Mouse (Mus musculus) heart, postnatal 25 days (tissue): Measurements from ENCODE around the gene H2-D1. TPM values are rescaled to one million over a fixed set of nuclear protein-coding genes. Genes with fewer than 3 reads are reported as not detected.
"Not testable (repeated sequence)": the region's sequence is repeated elsewhere in the genome, so short reads cannot be mapped to it uniquely, and the experiment has no call there.

Source experiments
- DNase-seq: peaks from one replicate; pipeline ENCODE4 v3.0.0; 2022; ENCODE audit warnings: low spot score
- intact Hi-C: fragments of 180-260 bp; cut with DNase I; formaldehyde crosslinking; loops from one replicate; pipeline ENCODE4 v1.15.1; 2025
- total RNA-seq, 2 experiments: library from RNA; stranded (reverse); gene quantifications; 2 replicates each; pipeline ENCODE4 v1.2.3; 2021

The H2-D1 gene
- 10 to 100 TPM; 84.3 to 89.6 TPM for total RNA-seq

DNA sequence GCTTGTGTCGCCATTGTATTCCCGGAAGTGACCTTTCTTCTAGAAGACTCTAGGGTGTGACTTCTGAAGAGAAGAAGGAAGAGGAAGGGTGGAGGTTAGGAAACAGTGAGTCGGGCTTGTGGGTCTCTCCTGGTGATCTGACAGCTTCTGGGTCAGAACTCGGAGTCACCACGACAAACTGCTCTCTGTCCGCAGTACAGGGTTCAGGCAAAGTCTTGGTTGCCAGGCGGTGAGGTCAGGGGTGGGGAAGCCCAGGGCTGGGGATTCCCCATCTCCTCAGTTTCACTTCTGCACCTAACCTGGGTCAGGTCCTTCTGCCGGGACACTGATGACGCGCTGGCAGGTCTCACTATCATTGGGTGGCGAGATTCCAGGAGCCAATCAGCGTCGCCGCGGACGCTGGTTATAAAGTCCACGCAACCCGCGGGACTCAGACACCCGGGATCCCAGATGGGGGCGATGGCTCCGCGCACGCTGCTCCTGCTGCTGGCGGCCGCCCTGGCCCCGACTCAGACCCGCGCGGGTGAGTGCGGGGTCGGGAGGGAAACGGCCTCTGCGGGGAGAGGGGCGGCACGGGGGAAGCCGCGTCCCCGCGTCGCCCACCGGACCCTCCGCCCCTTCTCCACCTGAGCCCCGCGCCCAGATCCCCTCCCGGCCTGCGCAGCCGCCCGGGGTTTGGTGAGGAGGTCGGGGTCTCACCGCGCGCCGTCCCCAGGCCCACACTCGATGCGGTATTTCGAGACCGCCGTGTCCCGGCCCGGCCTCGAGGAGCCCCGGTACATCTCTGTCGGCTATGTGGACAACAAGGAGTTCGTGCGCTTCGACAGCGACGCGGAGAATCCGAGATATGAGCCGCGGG is at the start of gene H2-D1:
H2-D1 (plus strand) TSS at position 67 of the 859 bp plus-strand sequence.
- peak; percentile 97 for DNase-seq
- intact Hi-C loops, result no loop called here

DNA sequence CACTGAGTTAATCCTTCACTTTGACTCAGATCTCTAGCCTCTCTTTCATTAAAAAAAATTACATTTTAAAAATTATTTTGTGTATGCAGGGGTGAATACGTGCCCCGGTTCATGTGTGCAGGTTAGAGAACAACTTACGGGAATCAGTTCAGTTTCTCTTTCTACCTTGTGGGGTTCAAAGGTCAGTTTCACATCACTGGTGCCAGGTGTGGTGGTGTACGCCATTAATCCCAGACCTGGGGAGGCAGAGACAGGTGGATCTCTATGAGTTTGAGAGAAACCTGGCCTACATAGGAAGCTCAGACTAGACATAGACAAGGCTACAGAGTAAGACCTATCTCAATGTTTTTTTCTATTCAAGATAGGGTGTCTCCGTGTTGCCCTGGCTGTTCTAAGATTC is 49.5 kb upstream of the H2-D1 start:
- no peak for DNase-seq
- intact Hi-C loops, result no loop called here

DNA sequence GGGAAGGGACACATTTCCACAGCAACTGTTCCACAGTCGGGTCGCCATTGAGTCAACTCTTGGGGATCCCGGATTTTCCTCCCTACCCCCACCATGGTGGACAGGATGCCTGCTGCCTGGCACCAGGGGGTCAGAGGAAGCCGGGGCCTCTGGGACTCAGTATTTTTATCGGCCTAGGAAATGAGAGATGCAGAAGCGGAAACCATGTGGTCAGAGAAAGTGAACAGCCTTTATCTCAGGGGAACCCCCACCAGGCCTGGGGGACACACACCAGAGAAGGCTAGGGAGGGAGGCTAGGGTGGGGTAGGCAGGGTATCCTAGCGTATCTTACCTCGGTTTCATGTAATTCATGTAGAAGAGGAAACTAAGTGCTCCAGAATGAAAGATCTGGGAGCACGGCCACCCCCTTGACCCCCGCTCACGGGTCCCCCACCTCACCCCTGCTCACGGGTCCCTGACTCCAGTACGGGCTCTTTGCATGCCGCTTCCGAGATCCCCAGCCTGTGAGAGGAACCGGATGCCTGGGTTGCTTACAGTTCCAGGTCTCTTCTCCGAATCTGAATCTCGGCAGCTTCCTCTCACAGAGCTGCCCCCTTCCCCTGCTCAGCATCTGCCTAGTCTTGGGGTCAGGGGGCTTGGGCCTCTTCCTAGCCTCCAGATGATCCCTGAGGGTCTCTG is 43.9 kb upstream of the H2-D1 start:
- intact Hi-C loops, result no loop called here
- DNase-seq, result peak; percentile 47

DNA sequence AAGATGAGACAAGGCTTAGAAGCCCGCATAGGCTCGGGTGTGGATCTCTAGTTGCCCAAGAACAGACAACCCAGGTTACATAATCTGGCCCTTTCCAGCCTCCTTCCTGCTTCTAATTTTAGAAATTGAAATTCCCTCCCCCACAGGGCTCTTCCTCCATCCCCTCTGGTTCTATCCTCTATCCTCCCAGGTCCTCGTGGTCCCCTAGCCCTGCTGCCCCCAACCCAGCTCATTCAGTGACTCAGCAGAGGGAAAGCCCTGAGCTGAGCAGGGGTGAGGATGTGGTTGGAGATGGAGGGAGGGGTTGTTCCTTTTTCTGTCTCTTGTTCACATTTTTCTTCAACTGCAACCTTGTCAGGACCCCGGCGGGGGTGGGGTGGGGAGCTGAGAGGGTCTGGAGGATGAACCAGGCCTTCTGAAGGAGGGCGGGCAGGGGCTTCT is 42.9 kb upstream of the H2-D1 start:
- intact Hi-C loops, result no loop called here
- no peak for DNase-seq

DNA sequence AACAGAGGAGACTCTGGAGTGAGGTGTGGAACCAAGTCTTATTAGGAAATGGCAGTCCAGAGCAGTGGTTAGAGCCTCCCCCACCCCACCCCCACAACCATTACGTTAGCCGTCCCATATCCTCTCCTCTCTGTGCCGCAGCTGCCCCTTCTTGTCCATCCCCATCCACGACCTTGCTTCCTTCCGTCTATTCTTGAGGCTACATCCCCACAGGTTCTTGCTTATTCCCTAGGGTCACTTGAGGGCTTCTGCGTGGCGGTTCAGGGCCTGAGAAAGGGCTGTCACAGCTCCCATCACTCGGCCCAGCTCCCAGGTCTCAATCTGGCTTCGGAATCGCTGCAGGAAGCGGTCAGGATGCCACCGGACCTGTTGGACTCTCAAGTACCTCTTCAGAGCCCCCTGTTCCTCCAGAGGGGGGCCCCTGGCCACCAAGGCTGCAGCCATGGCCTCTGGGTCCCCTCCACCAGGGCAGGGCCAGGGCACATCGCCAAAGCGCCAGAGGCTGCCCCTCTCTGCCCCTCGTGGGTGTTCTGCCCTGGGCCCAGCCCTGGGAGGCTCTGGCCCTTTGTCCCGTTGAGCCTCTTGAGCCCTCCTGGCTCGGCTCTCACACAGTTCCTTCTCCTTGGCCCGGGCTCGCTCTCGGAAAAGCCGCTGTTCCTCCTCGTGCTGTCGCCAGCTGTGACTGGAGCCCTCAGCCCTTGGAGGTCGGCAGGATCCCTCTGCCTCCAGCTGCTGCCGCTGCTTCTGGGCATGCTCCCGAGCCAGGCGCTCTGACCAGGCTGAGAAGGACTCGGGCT is 42.2 kb upstream of the H2-D1 start, which contains the start of gene Gm16181:
Gm16181 (plus strand) TSS at position 679 of the 797 bp plus-strand sequence.
- peak; percentile 47 for DNase-seq

DNA sequence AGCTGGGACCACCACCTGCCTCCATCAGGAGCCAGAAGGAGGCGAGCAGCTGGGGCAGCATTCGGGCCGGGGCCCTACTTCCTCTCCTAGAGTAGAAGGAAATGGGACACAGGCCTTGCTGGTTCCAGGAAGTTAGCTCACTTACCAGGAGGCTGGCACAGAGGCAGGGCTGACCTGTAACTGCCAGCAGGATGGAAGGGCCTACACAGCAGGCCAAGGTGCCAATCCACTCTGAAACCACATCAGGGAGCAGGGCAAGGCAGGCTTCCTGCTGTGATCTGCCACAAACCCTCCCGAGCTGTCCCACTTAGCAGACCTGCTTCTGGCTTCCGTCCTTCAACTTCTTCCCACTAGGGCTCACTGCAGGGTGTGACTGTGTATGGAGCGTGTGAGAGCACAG is 40.2 kb upstream of the H2-D1 start:
- no peak for DNase-seq
- intact Hi-C loops, result loop anchor here (2.0 kb wide), 1 partner anchor 23 kb away; no protein-coding TSS in a partner anchor

More for the DNA sequence above, 42.2 kb upstream of the H2-D1 start, which contains the start of gene Gm16181:
- intact Hi-C loops, result no loop called here

DNA sequence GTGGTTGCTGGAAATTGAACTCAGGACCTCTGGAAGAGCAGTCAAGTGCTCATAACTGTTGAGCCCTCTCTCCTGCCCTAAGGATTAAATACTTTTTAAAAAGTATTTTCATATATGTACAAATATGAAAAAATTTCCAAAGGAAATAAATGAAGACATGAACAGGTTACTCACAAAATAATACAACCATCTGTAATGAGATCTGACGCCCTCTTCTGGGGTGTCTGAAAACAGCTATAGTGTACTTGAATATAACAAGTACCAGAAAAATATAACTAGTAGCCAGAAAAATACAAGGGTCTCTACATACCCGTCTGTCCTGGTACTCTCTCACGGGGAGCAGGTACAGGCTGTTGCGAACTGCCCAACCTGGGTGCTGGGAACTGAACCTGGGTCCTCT is 37.9 kb upstream of the H2-D1 start:
- no peak for DNase-seq
- intact Hi-C loops, result no loop called here

DNA sequence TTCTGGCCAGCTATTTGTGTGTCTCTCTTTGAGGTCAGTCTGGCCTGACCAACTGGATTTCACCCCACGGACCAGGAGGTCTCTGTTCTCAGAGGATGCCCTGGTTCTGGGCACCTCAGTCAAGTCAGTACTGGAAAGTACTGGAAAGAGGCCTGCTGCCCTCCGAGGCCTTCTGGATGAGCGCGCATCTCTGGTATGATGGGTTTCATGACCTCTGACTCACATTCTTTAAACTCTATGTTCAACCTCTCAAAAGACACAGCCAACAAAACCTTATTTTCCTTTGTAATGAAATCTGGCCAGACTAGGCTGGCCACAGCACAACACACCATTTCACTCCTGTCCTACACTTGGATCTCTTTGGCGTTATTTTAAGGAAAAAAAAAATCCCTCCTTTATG is 37.1 kb upstream of the H2-D1 start:
- intact Hi-C loops, result no loop called here
- no peak for DNase-seq

DNA sequence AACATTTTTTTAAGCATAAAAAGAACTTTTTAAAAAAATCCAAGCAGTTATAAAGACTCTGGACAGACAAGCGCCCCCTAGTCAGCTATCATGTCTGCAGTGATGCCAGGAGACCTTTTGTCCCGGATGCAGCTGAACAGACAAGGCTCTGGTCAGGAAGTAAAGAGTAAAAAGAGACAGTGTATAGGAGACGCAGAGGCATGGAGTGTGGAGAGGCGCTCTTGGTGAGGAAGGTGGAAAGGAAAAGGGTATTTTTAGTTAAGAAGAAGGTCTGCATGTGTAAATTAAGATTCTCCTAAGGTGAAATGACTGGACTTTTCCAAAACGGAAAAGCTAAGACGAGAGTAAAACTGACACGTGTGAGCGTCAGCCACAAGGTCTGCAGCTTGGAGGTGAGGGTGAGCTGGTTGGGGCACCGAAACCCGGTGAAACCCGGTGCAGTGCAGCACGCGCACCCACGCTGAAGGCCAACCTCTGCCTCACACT is 35.9 kb upstream of the H2-D1 start:
- intact Hi-C loops, result no loop called here
- no peak for DNase-seq

DNA sequence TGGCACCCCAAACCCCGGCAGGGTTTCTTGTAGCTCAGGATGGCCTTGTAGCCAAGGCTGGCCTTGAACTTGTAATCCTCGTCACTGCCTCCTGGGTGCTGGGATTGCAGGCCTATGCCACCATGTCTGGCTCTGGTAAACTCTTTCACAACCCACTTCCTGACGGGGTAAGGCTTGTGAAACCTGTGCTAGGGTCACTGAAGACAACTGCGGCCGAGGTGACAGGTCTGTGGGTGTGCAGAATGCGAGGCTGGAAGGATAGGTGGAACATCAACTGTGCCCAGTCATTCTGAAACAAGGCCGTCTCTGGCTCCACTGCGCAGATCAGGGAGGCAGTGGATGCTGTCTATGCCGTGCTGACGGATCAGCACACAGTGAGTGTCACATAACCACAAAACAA is 31.5 kb upstream of the H2-D1 start:
- no peak for DNase-seq
- intact Hi-C loops, result loop anchor here (10.0 kb wide), 1 partner anchor 206 kb away; the partner anchor contains the start of gene Sapcd1

DNA sequence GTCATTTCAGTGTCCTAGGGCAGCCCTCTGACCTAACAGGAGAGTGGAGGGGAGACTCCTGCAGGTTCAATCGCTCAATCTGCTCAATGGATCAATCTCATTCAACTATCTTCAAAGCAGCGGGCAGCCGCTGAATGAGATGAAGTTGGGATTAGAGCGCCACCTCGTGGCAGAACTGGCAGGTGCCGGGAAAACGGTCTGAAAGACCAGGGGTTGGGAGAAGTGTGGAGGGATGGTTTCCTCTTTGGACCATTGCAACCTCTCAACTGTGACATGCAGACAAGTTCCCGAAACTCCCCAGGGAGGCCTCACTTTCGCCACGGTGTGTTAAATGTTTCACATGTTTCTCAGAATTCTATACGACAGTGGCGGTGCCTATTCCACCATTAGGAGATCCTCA is 30.5 kb upstream of the H2-D1 start:
- intact Hi-C loops, result loop anchor here (1.0 to 10.0 kb wide), 3 partner anchors 54 to 207 kb away; partner anchors contain the start of gene Sapcd1
- DNase-seq, result peak; percentile 42

DNA sequence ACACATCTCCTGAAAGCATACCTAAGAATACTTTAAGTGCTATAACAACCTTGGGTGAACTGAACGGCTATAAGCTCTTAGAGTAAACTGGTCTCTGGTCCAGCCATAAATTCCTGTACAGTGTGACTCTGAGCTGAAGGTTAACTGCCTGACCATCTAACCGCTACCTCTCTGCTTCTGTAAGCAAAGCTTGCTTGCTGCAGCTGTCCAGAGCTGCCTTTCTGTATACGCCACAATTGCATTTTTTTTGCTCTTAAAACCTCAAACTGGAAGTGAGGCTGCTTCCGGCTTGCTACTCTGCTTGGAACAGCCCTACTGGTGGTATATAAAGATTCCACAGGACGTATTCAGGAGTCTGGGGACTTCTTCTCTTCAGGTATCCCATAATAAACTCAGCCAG is 29.9 kb upstream of the H2-D1 start:
- intact Hi-C loops, result loop anchor here (1.0 to 10.0 kb wide), 3 partner anchors 54 to 208 kb away; partner anchors contain the start of gene Sapcd1
- DNase-seq, result no peak

DNA sequence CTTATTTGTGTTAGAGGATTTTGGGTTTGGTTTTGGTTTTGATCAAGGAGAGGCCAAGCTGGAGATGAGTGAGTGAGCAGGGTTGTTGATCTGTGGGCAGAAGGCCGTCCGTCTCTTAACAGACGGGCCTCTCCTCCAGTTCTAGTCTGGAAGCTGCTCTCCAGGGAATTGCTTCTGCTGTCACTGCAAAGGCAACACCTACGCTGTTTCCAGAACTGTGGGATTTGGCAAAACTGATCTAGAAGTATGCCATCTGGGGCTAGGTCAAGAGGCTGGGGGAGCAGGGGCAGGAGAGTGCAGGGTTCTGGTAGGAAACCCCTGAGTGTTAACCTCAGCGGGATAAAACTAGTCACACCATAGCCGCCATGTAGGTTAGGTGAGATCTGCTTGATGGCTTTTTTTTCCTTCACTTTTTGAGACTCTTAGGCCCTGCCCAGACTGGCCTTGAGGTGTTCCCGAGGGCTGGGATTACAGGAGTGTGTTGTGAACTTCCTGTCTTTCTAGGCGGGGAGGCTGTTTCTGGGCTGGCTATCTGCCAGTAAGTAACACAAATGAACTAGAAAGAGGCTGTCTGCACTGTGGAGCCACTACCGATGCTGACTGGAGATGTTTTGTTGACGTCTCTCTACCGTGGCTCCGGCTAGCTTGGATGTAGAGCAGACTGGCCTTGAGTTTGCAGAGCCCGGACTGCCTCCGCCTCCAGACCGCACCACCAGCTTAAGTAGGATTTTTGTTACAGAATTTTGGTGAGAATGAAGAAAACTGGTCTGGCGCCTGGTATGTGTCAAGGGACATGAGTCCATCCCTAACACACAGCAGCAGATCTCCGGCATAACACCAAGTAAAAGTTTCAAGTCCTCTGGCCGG is 29.2 kb upstream of the H2-D1 start, which contains the start of gene Atp6v1g2:
Atp6v1g2 (plus strand) TSS at position 547 of the 867 bp plus-strand sequence.
- no peak for DNase-seq
- intact Hi-C loops, result loop anchor here (10.0 kb wide), 1 partner anchor 209 kb away; the partner anchor contains the start of gene Sapcd1

DNA sequence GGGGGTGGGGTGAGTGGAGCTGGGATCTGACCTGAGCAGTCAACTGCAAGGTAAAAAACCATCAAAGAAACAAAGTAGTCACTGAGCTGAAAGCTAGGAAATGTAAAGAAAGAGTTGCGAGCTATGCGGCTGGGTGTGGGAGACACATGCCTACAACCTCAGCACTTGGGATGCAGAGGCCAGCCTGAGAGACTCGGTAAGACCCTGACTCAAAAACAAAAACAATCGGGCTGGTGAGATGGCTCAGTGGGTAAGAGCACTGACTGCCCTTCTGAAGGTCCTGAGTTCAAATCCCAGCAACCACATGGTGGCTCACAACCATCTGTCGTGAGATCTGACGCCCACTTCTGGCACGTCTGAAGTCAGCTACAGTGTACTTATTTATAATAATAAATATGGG is 28.4 kb upstream of the H2-D1 start:
- intact Hi-C loops, result loop anchor here (10.0 kb wide), 1 partner anchor 209 kb away; the partner anchor contains the start of gene Sapcd1
- DNase-seq, result not testable (repeated sequence)

DNA sequence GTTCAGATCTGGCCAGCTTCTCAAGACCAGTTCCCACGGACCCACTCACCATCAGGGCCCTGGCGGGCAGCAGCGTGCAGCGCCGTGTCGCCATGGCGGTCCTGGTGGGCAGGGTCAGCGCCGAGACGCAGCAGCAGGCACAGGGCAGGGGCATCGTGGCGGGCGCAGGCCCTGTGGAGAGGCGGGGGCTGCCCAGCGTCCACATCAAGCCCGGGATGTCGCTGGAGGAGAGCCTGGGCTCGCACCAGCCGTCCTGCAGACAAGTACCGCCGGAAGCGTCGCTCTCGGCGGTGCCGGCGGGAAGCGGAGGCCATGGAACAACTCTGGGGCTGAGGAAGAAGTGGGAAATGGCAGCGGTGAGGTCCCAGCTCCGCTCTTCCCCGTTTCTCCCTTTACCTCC is 27.6 kb upstream of the H2-D1 start:
- DNase-seq, result peak; percentile 31
- intact Hi-C loops, result loop anchor here (5.0 to 10.0 kb wide), 3 partner anchors 113 to 233 kb away; partner anchors contain the start of genes Csnk2b, Gpank1, Sapcd1 and Vars

DNA sequence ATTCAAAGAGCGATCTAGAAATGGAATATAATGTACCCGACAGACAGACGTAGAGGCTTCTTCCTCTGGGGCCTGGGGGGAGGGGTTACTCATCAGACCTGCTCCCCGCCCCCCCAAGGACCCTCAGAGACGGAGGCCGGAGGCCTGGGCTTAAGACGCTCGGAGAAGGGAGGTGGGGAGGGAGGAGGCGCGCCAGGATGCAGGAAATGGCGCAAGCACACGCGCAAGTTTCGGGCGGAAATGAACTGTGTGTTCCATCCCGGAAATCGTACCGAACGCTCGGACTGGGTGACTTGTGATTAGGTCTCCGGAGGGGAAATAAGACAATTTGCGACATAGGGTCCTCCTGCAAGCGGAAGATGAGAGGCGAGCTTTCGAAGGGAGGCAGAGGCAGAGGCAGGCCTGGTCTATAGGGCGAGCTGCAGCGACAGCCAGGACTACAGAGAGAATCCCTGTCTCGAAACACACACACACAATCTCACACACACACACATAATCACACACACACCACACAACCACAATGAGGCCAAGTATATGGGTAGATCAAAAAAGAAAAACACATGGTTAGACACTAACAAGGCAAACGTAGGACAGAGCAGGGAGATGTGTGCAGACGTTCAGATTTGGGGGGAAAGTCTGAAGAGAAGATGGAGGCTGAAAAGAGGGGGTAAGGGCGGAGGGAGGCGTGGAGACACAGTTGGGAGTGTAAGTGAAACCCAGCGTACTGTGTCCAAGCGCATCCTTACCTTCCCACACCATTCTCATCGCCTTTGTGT is 26.7 kb upstream of the H2-D1 start, which contains the start of gene Nfkbil1:
Nfkbil1 (minus strand) TSS at position 179 of the 776 bp plus-strand sequence.
- intact Hi-C loops, result loop anchor here (5.0 to 10.0 kb wide), 3 partner anchors 114 to 234 kb away; partner anchors contain the start of genes Csnk2b, Gpank1, Sapcd1 and Vars
- DNase-seq, result peak; percentile 86

DNA sequence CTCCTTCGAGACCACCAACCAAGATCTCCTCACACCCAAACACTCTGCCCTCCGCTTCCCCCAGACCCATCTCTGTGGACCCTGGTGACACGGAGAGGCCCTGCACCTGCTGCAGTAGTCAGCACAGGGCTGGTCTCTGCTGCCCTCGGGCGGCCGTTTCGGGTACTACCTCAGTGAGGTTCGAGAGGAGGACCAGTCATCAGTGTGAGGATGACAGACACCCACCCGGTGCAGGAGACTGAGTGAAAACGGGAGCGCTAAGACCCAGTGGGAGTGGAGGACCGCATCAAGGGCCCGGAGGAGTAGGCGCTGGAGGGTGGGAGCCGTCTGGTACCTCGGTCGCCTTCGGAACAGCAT is 26.2 kb upstream of the H2-D1 start:
- DNase-seq, result peak; percentile 83
- intact Hi-C loops, result loop anchor here (5.0 to 10.0 kb wide), 3 partner anchors 114 to 234 kb away; partner anchors contain the start of genes Csnk2b, Gpank1, Sapcd1 and Vars
